Mouse (Mus musculus) splenic B cell, adult 2 months (primary cell): ENCODE measurements at regions not wholly inside any gene's neighbourhood (a gene's known extent, or its start where the extent isn't known, plus 50 kb on each side); places are given as distances from the start of the nearest gene placed in this dataset.

Source experiments
- DNase-seq: peaks from one replicate; pipeline ENCODE4 v3.0.0-alpha.2; 2011; ENCODE audit warnings: low read depth, low spot score
- H3K27me3 ChIP-seq: 2 replicates; pipeline ENCODE4 v1.6.1; 2012; ENCODE audit warnings: mild to moderate bottlenecking, low read length, moderate library complexity, mixed read lengths; ENCODE audit not compliant: control insufficient read depth, poor library complexity, insufficient read depth, severe bottlenecking
- H3K36me3 ChIP-seq: 2 replicates; pipeline ENCODE4 v1.6.1; 2012; ENCODE audit warnings: mild to moderate bottlenecking, low read length, moderate library complexity, mixed read lengths; ENCODE audit not compliant: control insufficient read depth, poor library complexity, insufficient read depth, severe bottlenecking

DNA sequence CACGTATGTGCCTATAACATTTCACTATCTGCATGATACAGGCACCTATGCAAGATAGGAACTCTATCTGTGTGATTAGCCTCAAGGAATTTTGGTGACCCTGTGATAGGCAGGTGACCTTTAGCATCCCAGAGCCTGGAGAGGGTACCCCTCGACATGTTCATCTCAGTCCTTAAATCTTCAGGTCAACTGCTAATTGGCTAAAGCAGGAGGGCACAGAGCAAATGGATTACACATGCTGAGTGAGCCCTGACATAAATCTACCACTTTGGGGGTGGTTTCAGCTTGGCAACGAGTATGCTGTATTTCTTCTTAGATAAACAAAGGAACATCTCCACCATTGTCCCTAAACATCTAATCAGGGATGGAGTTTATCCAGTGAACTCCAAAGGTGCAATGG, 169.5 kb downstream of the Emx2 start:
- H3K36me3 ChIP-seq = no peaks in the 10 kb centered on the region
- DNase-seq = no peak
- no peaks in the 10 kb centered on the region for H3K27me3 ChIP-seq

GRCm38 (mm10) chr19:59628296-59629160, 170.4 kb downstream of the Emx2 start:
- Histone ChIP-seq H3K36me3 (no peaks in the 10 kb centered on the region), H3K27me3 (no peaks in the 10 kb centered on the region)
- DNase-seq = no peak

GRCm38 (mm10) chr19:59629161-59629445, 170.9 kb downstream of the Emx2 start:
- Histone ChIP-seq H3K27me3 (no peaks in the 10 kb centered on the region), H3K36me3 (no peaks in the 10 kb centered on the region)
- DNase-seq = no peak

DNA sequence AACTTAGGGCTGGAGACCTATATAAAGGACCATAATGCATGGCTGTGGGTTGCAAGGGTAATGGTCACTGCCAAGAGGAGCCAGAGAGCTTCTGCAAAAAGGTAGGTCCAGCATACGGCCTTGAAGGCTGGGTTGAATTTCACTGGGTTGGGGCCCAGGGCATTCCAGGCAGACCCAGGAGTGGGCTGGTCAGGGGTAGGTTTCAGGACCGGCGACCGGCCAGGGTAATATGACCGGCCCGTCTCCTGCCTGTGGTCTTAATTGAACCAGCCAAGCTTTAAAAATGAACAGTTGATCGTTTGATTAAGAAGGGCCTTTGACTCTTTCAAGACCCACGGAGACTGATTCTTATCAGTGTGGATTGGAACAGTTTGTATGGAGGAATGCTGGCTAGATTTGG, 171.9 kb downstream of the Emx2 start:
- no peaks in the 10 kb centered on the region for H3K27me3 ChIP-seq
- H3K36me3 ChIP-seq = no peaks in the 10 kb centered on the region
- DNase-seq = no peak

GRCm38 (mm10) chr19:59630706-59631105, 172.5 kb downstream of the Emx2 start:
- H3K27me3 ChIP-seq = no peaks in the 10 kb centered on the region
- H3K36me3 ChIP-seq = no peaks in the 10 kb centered on the region
- no peak for DNase-seq

DNA sequence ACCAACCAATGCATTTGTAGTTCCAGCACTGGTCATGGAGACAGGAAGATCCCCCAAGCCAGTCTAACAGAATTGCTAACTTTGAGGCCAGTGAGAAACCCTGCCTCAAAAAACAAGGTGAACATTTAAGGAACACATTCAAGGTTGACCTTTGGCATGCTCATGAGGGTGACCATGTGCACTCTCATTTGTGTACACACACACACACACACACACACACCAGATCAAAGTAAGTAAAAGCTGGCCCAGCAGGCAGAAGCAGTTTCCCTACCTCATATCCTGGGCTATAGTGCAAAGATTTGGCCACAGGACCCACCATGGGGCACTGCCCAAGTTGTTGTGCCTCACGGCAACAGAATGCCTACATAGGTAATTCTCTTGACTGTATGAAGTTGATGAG, 173.4 kb downstream of the Emx2 start:
- no peaks in the 10 kb centered on the region for H3K36me3 ChIP-seq
- H3K27me3 ChIP-seq = no peaks in the 10 kb centered on the region
- DNase-seq = no peak

- H3K36me3 ChIP-seq = no peaks in the 10 kb centered on the region
- DNase-seq = no peak
- H3K27me3 ChIP-seq = no peaks in the 10 kb centered on the region
Observed at GRCm38 (mm10) chr19:59636271-59636670, 178.1 kb downstream of the Emx2 start.

- Histone ChIP-seq H3K36me3 (no peaks in the 10 kb centered on the region), H3K27me3 (no peaks in the 10 kb centered on the region)
- no peak for DNase-seq
Observed at GRCm38 (mm10) chr19:59642606-59643005, 184.4 kb downstream of the Emx2 start.

GRCm38 (mm10) chr19:59646231-59646630, 188.1 kb downstream of the Emx2 start:
- Histone ChIP-seq H3K27me3 (no peaks in the 10 kb centered on the region), H3K36me3 (no peaks in the 10 kb centered on the region)
- no peak for DNase-seq

GRCm38 (mm10) chr19:59646656-59647055, 188.5 kb downstream of the Emx2 start:
- Histone ChIP-seq H3K27me3 (no peaks in the 10 kb centered on the region), H3K36me3 (no peaks in the 10 kb centered on the region)
- DNase-seq = no peak

GRCm38 (mm10) chr19:59649421-59649820, 191.2 kb downstream of the Emx2 start:
- no peak for DNase-seq
- no peaks in the 10 kb centered on the region for H3K36me3 ChIP-seq
- no peaks in the 10 kb centered on the region for H3K27me3 ChIP-seq

GRCm38 (mm10) chr19:59650611-59651329, 192.6 kb downstream of the Emx2 start:
- Histone ChIP-seq H3K36me3 (no peaks in the 10 kb centered on the region), H3K27me3 (no peaks in the 10 kb centered on the region)
- no peak for DNase-seq

DNA sequence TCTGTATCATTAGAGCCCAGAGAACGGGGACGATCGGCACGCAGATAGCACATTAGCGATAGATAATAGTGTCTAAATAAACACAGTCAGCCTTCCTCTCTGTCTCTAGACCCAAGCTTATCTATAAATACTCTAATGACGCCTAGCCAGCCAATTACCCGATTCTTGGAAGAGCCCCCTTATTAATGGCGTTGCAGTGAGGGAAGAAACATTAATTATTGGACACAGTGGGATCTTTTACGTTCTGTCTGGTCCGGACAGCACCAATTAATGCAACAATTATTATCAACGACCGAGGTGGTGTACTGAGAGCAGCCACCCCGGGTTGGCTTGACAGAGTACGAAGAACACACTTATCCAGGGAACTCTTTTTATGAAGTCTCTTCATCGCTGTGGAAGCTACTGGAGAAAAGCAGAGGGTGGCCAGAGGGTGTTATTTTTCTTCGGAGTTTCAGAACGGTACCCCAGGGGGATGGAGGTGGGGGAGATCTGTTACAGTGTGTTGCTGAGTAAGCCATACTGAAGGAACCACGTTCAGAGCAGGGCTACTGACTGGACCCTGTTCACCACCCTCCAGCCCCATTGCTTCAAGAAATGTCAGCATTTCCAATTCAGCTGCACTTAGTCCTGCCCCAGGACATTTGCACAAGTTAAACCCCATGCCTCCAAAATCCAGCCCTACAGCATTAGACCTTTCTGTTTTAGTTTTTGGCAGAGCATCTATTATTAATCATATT, 195.6 kb downstream of the Emx2 start:
- no peak for DNase-seq

DNA sequence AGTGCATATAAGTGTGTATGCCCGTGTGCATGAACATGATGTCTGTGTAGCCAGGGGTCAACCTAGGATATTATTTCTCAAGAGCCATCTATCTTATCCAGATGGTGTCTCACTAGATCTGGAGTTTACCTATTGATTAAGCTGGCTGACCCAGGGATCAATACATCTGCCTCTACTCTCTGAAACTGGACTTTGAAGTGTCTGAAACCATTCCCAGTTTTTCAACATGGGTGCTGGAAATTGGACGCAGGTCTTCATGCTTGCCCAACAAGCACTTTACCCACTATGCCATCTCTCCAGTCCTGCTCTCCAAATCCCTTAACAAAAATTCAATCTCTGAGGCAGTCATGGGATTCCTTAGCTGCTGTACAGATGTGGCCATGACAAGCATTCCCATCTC, 197.1 kb downstream of the Emx2 start:
- H3K36me3 ChIP-seq = no peaks in the 10 kb centered on the region
- DNase-seq = no peak

More for the DNA sequence above, 195.6 kb downstream of the Emx2 start:
- H3K36me3 ChIP-seq = no peaks in the 10 kb centered on the region
- H3K27me3 ChIP-seq = no peaks in the 10 kb centered on the region

GRCm38 (mm10) chr19:59669793-59670192, 211.6 kb downstream of the Emx2 start:
- Histone ChIP-seq H3K36me3 (no peaks in the 10 kb centered on the region), H3K27me3 (no peaks in the 10 kb centered on the region)
- no peak for DNase-seq

More for the DNA sequence above, 197.1 kb downstream of the Emx2 start:
- H3K27me3 ChIP-seq = no peaks in the 10 kb centered on the region
